Mouse (Mus musculus) cortical plate, adult 2 months (tissue): Measurements from ENCODE around the gene Pcca. TPM values are rescaled to one million over a fixed set of nuclear protein-coding genes. Genes with fewer than 3 reads are reported as not detected.
"Not testable (repeated sequence)": the region's sequence is repeated elsewhere in the genome, so short reads cannot be mapped to it uniquely, and the experiment has no call there.

Source experiments
- H3K27ac ChIP-seq: fragments of 200-500 bp; 2 replicates; pipeline ENCODE4 v1.5.1; 2012; ENCODE audit warnings: low read length, control low read depth, inconsistent platforms; ENCODE audit not compliant: insufficient read depth
- H3K4me1 ChIP-seq: fragments of 200-500 bp; 2 replicates; pipeline ENCODE4 v1.6.1; 2011; ENCODE audit warnings: low read length; ENCODE audit not compliant: control insufficient read depth, insufficient read depth
- H3K4me3 ChIP-seq: fragments of 200-500 bp; 2 replicates; pipeline ENCODE4 v1.5.1; 2011; ENCODE audit warnings: mild to moderate bottlenecking, low read length, control low read depth; ENCODE audit not compliant: insufficient read depth
- CTCF ChIP-seq: fragments of 200-500 bp; IDR thresholded peaks from 2 replicates; pipeline ENCODE4 v1.5.1; 2011; ENCODE audit warnings: mild to moderate bottlenecking, control low read depth, low read length; ENCODE audit not compliant: insufficient read depth; ENCODE audit errors: extremely low read depth
- POLR2A ChIP-seq: fragments of 200-500 bp; IDR thresholded peaks from 2 replicates; pipeline ENCODE4 v1.6.1; 2011; ENCODE audit warnings: mild to moderate bottlenecking, low read length, control low read depth; ENCODE audit not compliant: insufficient read depth; ENCODE audit errors: extremely low read depth
- polyA plus RNA-seq: library from polyadenylated mRNA; depleted of rRNA; stranded (reverse); fragments of >200 nt; gene quantifications from 2 replicates; pipeline ENCODE4 v1.2.3, GENCODE M21; 2012

The Pcca gene
- polyA plus RNA-seq, 1 experiment, result 34.9 TPM

DNA sequence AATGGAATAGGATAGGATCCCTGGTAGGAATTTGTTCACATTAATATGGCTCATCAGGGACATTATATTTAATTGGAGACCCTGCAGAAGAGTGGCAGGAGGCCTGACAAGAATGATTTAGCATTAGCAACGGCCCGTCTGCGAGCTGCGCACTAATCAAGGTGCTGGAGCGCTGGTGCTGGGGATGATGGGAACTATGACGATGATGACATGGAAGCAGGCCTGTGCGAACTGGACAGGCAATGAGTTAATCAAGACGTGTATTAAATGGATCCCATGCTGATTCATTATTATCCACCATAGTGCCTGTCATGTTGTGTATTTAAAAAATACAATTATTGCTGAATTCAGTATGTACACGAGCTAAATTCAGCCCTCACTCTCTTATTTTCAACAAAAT lies 36.7 kb downstream of the Pcca start:
- no peaks in the 10 kb centered on the region for H3K4me1 ChIP-seq
- no peak overlapping the region for H3K27ac ChIP-seq
- no peak overlapping the region for H3K4me3 ChIP-seq
- no peak for TF ChIP-seq POLR2A
- no peak for TF ChIP-seq CTCF

DNA sequence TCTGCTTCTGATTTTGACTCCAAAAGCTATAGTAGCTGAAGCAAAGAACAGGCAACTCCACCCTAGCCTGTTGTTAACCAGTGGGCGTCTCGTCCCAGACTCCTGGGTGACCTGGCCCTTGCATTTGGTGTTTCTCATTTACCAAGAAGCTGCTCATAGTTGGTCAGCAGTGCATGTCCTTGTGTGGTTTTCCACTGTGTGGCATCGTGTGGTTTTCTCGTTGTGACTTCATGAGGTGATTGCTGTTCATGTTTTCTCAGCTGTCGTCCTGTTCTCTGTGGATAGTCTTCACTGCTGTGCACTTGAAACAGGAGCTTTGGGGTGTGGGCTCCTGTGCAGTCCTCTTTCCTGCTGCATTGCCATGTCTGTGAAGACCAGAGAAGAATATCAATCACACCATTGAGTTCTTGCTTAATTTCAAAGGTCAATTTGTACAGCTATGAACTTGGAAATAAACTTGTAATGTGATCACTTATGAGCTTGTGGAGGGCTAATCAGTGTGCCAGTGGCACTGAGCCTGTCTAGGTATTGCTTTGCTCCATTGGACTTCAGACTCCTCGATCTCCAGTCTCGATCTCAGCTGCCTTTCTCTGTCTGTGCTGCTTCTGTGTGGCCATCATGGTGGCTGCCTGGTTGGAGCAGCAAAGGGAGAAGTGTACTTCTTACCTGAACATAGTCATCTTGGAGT lies 40.1 kb downstream of the Pcca start:
- Histone ChIP-seq H3K4me3 (no peak overlapping the region), H3K27ac (no peak overlapping the region), H3K4me1 (no peaks in the 10 kb centered on the region)
- TF ChIP-seq POLR2A (no peak), CTCF (no peak)

DNA sequence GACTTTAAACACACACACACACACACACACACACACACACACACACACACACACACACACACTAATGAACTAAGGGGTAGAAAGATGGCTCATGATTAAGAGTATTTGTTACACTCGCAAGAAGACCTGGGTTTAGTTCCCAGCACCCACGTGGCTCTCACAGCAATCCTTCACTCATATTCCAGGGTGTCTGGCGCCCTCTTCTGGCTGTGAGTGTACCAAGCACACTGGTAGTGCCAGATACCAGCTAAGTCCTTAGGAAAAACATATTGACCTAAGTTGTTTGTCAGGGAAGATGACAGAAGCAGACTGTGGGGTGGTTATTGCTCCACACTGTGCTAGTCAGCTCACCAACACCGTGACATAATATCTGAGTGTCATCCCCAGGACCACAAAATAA lies 43.7 kb downstream of the Pcca start:
- TF ChIP-seq CTCF (0 out of 2 replicates have a peak, but pooled peaks have one; percentile 9), POLR2A (no peak)
- Histone ChIP-seq H3K4me3 (no peak overlapping the region), H3K27ac (no peak overlapping the region), H3K4me1 (no peaks in the 10 kb centered on the region)

DNA sequence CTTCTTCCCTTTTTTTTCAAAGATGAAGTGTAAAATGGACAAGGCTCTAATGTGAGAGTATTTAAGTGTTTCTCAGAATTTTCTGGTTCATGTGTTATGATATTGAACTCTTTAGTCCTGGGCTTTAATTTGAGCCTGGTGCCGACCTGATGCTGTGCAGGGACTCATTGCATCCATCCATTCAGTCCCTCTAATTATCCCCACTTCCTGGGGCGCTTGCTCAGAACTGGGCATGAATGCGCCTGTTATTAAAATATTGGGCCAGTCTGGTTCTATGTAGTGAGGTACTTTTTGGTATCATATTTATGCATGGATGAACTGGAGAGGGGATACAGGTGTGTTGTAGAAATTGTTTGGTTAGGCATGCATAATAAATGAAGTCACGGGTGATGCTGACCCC lies 47.9 kb downstream of the Pcca start:
- no peak for TF ChIP-seq CTCF
- no peak for TF ChIP-seq POLR2A
- no peak overlapping the region for H3K4me3 ChIP-seq
- no peaks in the 10 kb centered on the region for H3K4me1 ChIP-seq
- no peak overlapping the region for H3K27ac ChIP-seq

DNA sequence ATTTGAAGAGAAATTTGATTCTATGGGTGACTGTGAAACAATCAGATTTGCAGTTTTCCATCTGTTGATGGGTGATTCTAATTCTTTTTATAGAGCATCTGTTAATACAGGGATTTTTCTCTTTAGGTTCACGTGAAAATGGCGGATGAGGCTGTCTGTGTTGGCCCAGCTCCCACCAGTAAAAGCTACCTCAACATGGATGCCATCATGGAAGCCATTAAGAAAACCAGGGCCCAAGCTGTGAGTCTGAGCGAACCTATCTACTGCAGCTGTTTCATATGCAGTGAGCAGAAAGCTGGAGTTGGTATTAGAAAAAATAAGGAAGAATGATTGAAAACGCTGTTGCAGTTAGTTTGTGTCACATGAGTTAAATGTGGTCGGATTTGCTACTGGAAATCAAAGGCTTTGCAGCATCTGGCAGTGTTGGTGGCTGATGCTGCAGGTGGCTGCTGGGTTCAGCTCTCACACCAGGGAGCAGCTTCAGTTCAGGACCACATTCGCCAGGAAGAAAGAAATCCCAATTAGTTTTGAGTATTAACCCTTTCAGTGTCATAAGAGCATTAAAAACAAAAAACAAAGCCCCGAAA lies 48.5 kb downstream of the Pcca start:
- H3K4me1 ChIP-seq, result no peaks in the 10 kb centered on the region
- TF ChIP-seq CTCF (no peak), POLR2A (no peak)
- no peak overlapping the region for H3K27ac ChIP-seq
- no peak overlapping the region for H3K4me3 ChIP-seq

DNA sequence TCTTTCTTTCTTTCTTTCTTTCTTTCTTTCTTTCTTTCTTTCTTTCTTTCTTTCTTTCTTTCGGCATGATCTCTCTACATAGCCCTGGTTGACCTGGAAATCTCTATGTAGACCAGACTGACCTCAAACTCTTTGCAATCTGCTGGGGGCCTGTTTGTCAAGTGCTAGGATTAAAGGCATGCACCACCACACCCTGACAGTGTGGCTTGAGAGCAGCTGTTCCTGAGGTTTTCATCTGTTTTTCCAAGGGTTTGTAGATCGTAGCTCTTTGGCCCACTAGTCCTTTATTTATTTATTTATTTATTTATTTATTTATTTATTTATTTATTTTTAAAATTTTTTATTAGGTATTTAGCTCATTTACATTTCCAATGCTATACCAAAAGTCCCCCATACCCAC lies 50.0 kb downstream of the Pcca start:
- not testable (repeated sequence) for H3K4me3 ChIP-seq, H3K4me1 ChIP-seq, H3K27ac ChIP-seq

DNA sequence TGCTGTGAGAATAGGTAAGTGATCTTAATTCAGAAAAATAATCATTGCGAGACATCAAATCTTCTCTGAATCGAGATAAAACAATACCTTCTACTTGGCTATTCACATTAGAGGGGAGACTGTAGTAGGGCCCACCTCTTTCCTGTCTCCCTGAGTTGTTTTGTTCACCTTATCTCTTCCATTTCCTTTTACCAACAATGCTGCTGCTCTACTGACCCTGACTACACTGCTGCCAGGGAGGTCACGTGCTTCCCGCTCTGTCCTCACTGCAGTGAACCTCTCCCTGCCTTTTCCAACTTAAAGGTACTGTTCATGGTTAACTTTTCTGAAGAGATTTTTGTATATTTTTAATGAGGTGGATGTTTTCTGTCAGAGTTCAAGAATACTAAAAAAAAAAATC lies 52.8 kb downstream of the Pcca start:
- H3K4me1 ChIP-seq, result no peaks in the 10 kb centered on the region
- no peak overlapping the region for H3K4me3 ChIP-seq
- TF ChIP-seq CTCF, result no peak
- no peak for TF ChIP-seq POLR2A
- no peak overlapping the region for H3K27ac ChIP-seq

DNA sequence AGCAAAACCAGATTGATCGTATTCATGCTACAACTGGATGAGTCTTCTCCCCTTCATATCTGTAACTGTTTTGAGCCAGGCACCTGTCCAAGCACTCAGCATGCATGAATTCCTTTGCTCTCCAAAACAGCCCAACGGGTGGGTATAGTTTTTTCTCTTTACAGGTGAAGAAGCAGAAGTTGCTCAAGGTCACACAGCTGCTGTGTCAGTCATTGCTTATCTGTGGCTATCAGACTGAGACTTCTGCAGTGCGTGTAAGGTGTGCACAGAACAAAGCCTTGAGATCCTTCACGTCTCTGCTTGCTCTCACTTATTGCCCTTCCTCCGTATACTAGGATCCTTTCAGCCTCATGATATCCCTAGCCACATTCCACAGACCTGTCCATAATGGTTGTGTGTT lies 63.4 kb downstream of the Pcca start:
- Histone ChIP-seq H3K4me3 (no peak overlapping the region), H3K27ac (no peak overlapping the region), H3K4me1 (no peaks in the 10 kb centered on the region)
- no peak for TF ChIP-seq POLR2A
- no peak for TF ChIP-seq CTCF

DNA sequence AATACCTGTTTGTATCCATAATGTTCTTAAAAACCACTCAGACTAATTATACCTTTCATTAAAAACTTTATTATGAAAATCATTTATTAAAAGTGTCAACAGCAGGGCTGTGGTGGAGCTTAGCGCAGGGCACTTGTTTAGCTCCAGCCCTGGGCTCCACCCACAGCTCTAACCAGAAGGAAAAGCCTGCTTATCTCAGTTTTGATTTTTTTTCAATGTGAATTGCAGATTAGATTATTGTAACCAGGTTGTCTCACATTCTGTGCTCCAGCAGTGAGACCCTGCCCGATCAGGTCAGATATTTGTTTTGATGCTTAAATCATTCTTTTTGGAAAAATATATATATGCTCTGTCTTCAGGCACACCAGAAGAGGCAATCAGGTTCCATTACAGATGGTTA lies 64.7 kb downstream of the Pcca start:
- TF ChIP-seq POLR2A, result no peak
- Histone ChIP-seq H3K4me1 (no peaks in the 10 kb centered on the region), H3K4me3 (no peak overlapping the region), H3K27ac (no peak overlapping the region)

DNA sequence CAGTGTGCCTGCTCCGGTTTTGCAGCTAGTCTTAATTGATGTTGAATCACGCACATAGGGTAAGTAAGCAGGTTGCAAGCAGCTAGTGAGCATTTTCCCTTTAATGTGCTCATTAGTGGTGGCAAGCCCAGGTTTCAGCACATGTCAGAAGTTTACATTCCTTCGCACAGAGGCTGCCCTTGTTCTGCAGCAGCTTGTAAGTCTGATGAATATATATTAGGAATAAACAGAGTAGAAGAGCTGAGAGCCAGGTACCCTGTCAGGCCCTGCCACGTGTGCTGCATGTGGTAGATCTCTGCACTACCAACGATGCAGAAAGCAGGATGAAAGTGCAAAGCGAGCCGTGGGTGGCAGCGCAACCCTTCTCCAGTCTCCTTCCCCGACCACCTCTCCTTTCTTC lies 65.7 kb downstream of the Pcca start:
- no peaks in the 10 kb centered on the region for H3K4me1 ChIP-seq
- no peak overlapping the region for H3K4me3 ChIP-seq
- H3K27ac ChIP-seq, result no peak overlapping the region
- TF ChIP-seq POLR2A (no peak), CTCF (no peak)
